Mouse (Mus musculus): ENCODE measurements around the gene Ccdc85c. TPM values are rescaled to one million over a fixed set of nuclear protein-coding genes. Genes with fewer than 3 reads are reported as not detected.
A peak's percentile ranks its signal among the peaks of the same experiment; 100 is the strongest.

Gene Ccdc85c
- polyA plus RNA-seq, 1 experiment: 48.9 TPM

- peak; percentile 59 for DNase-seq (ENCODE audit: low read depth)
Measured at GRCm38 (mm10) chr12:108294620-108295019, 19.4 kb upstream of the Ccdc85c start.

GRCm38 (mm10) chr12:108292957-108293356 is 17.7 kb upstream of the Ccdc85c start:
- DNase-seq (ENCODE audit: low read depth): peak; percentile 87
- TF ChIP-seq POLR2A (IDR thresholded peaks at IDR 0.05; ENCODE audit: borderline replicate concordance, extremely low read depth, insufficient read depth, insufficient read length, poor library complexity, severe bottlenecking) (no peak), CTCF (IDR thresholded peaks at IDR 0.05; ENCODE audit: borderline replicate concordance, extremely low read depth, insufficient read depth, insufficient read length) (peak; percentile 92)

More at GRCm38 (mm10) chr12:108294620-108295019, 19.4 kb upstream of the Ccdc85c start:
- no peak for TF ChIP-seq POLR2A (IDR thresholded peaks at IDR 0.05; ENCODE audit: borderline replicate concordance, extremely low read depth, insufficient read depth, insufficient read length, poor library complexity, severe bottlenecking)

- TF ChIP-seq CTCF (IDR thresholded peaks at IDR 0.05; ENCODE audit: borderline replicate concordance, extremely low read depth, insufficient read depth, insufficient read length) (no peak), POLR2A (IDR thresholded peaks at IDR 0.05; ENCODE audit: borderline replicate concordance, extremely low read depth, insufficient read depth, insufficient read length, poor library complexity, severe bottlenecking) (no peak)
- peak; percentile 84 for DNase-seq (ENCODE audit: low read depth)
Measured at GRCm38 (mm10) chr12:108292419-108292818, 17.2 kb upstream of the Ccdc85c start.

GRCm38 (mm10) chr12:108288127-108288880 is 13.1 kb upstream of the Ccdc85c start:
- no peak for TF ChIP-seq CTCF (IDR thresholded peaks at IDR 0.05; ENCODE audit: borderline replicate concordance, extremely low read depth, insufficient read depth, insufficient read length)
- no peak for TF ChIP-seq POLR2A (IDR thresholded peaks at IDR 0.05; ENCODE audit: borderline replicate concordance, extremely low read depth, insufficient read depth, insufficient read length, poor library complexity, severe bottlenecking)
- peak; percentile 61 for DNase-seq (ENCODE audit: low read depth)

GRCm38 (mm10) chr12:108287011-108287410 is 11.8 kb upstream of the Ccdc85c start:
- TF ChIP-seq CTCF (IDR thresholded peaks at IDR 0.05; ENCODE audit: borderline replicate concordance, extremely low read depth, insufficient read depth, insufficient read length): no peak
- TF ChIP-seq POLR2A (IDR thresholded peaks at IDR 0.05; ENCODE audit: borderline replicate concordance, extremely low read depth, insufficient read depth, insufficient read length, poor library complexity, severe bottlenecking): no peak
- no peak for DNase-seq (ENCODE audit: low read depth)

- no peak for TF ChIP-seq POLR2A (IDR thresholded peaks at IDR 0.05; ENCODE audit: borderline replicate concordance, extremely low read depth, insufficient read depth, insufficient read length, poor library complexity, severe bottlenecking)
- TF ChIP-seq CTCF (IDR thresholded peaks at IDR 0.05; ENCODE audit: borderline replicate concordance, extremely low read depth, insufficient read depth, insufficient read length): no peak
- DNase-seq (ENCODE audit: low read depth): no peak
Measured at GRCm38 (mm10) chr12:108286381-108286780, 11.2 kb upstream of the Ccdc85c start.

GRCm38 (mm10) chr12:108285225-108286011 is 10.2 kb upstream of the Ccdc85c start:
- no peak for DNase-seq (ENCODE audit: low read depth)
- no peak for TF ChIP-seq CTCF (IDR thresholded peaks at IDR 0.05; ENCODE audit: borderline replicate concordance, extremely low read depth, insufficient read depth, insufficient read length)
- TF ChIP-seq POLR2A (IDR thresholded peaks at IDR 0.05; ENCODE audit: borderline replicate concordance, extremely low read depth, insufficient read depth, insufficient read length, poor library complexity, severe bottlenecking): no peak

- TF ChIP-seq CTCF (IDR thresholded peaks at IDR 0.05; ENCODE audit: borderline replicate concordance, extremely low read depth, insufficient read depth, insufficient read length) (no peak), POLR2A (IDR thresholded peaks at IDR 0.05; ENCODE audit: borderline replicate concordance, extremely low read depth, insufficient read depth, insufficient read length, poor library complexity, severe bottlenecking) (no peak)
- DNase-seq (ENCODE audit: low read depth): peak; percentile 74
Measured at GRCm38 (mm10) chr12:108284455-108285224, 9.4 kb upstream of the Ccdc85c start.

- no peak for TF ChIP-seq POLR2A (IDR thresholded peaks at IDR 0.05; ENCODE audit: borderline replicate concordance, extremely low read depth, insufficient read depth, insufficient read length, poor library complexity, severe bottlenecking)
- no peak for TF ChIP-seq CTCF (IDR thresholded peaks at IDR 0.05; ENCODE audit: borderline replicate concordance, extremely low read depth, insufficient read depth, insufficient read length)
- peak; percentile 66 for DNase-seq (ENCODE audit: low read depth)
Measured at GRCm38 (mm10) chr12:108278221-108278918, 3.1 kb upstream of the Ccdc85c start.

GRCm38 (mm10) chr12:108277341-108277841 is 2.2 kb upstream of the Ccdc85c start:
- TF ChIP-seq POLR2A (IDR thresholded peaks at IDR 0.05; ENCODE audit: borderline replicate concordance, extremely low read depth, insufficient read depth, insufficient read length, poor library complexity, severe bottlenecking) (no peak), CTCF (IDR thresholded peaks at IDR 0.05; ENCODE audit: borderline replicate concordance, extremely low read depth, insufficient read depth, insufficient read length) (peak; percentile 21; the same call in 1 of the 2 replicates)
- DNase-seq (ENCODE audit: low read depth): peak; percentile 74

All from brain, embryonic 14.5 days (tissue).